Mouse (Mus musculus): ENCODE measurements around the gene Csnk2a1.

DNA sequence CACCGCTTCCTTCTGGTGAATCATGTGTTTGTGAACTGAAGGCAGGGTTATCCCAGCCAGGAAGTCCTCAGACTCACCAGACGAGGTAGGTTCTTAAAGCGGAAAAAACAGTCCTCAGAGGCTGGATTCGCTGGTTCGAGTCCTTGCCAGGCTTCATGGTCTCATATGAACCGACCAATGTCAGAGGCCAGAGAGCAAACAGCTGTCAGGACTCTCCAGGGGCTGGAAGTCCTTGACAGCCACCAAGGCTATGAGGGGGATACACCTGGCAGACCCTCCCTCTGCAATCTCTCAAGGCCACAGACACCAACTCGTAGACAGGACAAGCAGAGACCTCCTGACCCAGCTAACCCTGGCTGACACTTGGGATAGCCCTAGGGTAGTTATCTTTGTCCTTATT is 37.4 kb upstream of the Csnk2a1 start:
- no peak for TF ChIP-seq CTCF (IDR thresholded peaks at IDR 0.05; ENCODE audit: low read depth)
- TF ChIP-seq EP300 (IDR thresholded peaks at IDR 0.05; ENCODE audit: low read depth), result no peak
